Mouse (Mus musculus): Measurements from ENCODE around the gene Sfpq.

- TF ChIP-seq SIN3A (IDR thresholded peaks at IDR 0.05; ENCODE audit: low read length) (no peak), ZC3H11A (IDR thresholded peaks at IDR 0.05; ENCODE audit: low read depth, low read length) (no peak), CHD2 (IDR thresholded peaks at IDR 0.05; ENCODE audit: low read length) (no peak), CTCF (conservative IDR thresholded peaks at IDR 0.05 in 1 of 2, IDR thresholded peaks at IDR 0.05 in 1 of 2; ENCODE audit: low read depth in 2 of 2, low read length in 2 of 2) (no peak), JUND (conservative IDR thresholded peaks at IDR 0.05; ENCODE audit: low read depth, low read length) (no peak), EP300 (IDR thresholded peaks at IDR 0.05; ENCODE audit: low read length) (no peak), SMC3 (IDR thresholded peaks at IDR 0.05; ENCODE audit: low read depth, low read length) (no peak), UBTF (IDR thresholded peaks at IDR 0.05; ENCODE audit: low read depth, low read length) (no peak), TCF12 (IDR thresholded peaks at IDR 0.05; ENCODE audit: low read depth, low read length) (no peak)
Observed at GRCm38 (mm10) chr4:126988503-126988902, 32.6 kb upstream of the Sfpq start.
